Mouse (Mus musculus) heart, embryonic 12.5 days (tissue): ENCODE results near the gene Zfp61. TPM values are rescaled to one million over a fixed set of nuclear protein-coding genes. Genes with fewer than 3 reads are reported as not detected.
"Not testable (repeated sequence)": the region's sequence is repeated elsewhere in the genome, so short reads cannot be mapped to it uniquely, and the experiment has no call there.

Experiments used
- ATAC-seq: fragments of 200-750 bp; cut with Nextera tagmentation; 2 replicates; pipeline ENCODE4 v1.8.0; 2017; ENCODE audit warnings: moderate TSS enrichment, moderate library complexity; ENCODE audit not compliant: insufficient number of reproducible peaks, low FRiP score
- H3K27ac ChIP-seq: fragments of 300-500 bp; sonication (generic); 2 replicates; pipeline ENCODE4 v1.5.1; 2016; ENCODE audit warnings: mild to moderate bottlenecking, moderate library complexity; ENCODE audit not compliant: poor library complexity, severe bottlenecking
- H3K27me3 ChIP-seq: fragments of 300-500 bp; sonication (generic); replicated peaks from 2 replicates; pipeline ENCODE4 v1.6.1; 2016; ENCODE audit warnings: mild to moderate bottlenecking, moderate library complexity
- H3K36me3 ChIP-seq: fragments of 300-500 bp; sonication (generic); 2 replicates; pipeline ENCODE4 v1.6.1; 2016; ENCODE audit warnings: mild to moderate bottlenecking, moderate library complexity
- H3K4me1 ChIP-seq: fragments of 300-500 bp; sonication (generic); replicated peaks from 2 replicates; pipeline ENCODE4 v1.6.1; 2016; ENCODE audit warnings: mild to moderate bottlenecking
- H3K4me2 ChIP-seq: fragments of 300-500 bp; sonication (generic); 2 replicates; pipeline ENCODE4 v1.6.1; 2016; ENCODE audit warnings: mild to moderate bottlenecking, moderate library complexity
- H3K4me3 ChIP-seq: fragments of 300-500 bp; sonication (generic); 2 replicates; pipeline ENCODE4 v1.5.1; 2016; ENCODE audit warnings: mild to moderate bottlenecking
- H3K9ac ChIP-seq: fragments of 300-500 bp; sonication (generic); 2 replicates; pipeline ENCODE4 v1.6.1; 2016; ENCODE audit warnings: mild to moderate bottlenecking, moderate library complexity
- H3K9me3 ChIP-seq: fragments of 300-500 bp; sonication (generic); replicated peaks from 2 replicates; pipeline ENCODE4 v1.6.1; 2016; ENCODE audit warnings: mild to moderate bottlenecking, moderate library complexity
- WGBS: fragments of 180-500 bp; shearing (Covaris S2); methylation state at CpG from one replicate; pipeline ENCODE4 v1.1.7; 2016; 5-methylcytosine and 5-hydroxymethylcytosine counted together
- polyA plus RNA-seq: library from polyadenylated mRNA; unstranded; fragments of >200 nt; fragmentation: Nextera tagmentation; extraction: Ambion mirVana; gene quantifications from 2 replicates; pipeline ENCODE4 v1.2.1, GENCODE M21; 2016

Zfp61 gene
- polyA plus RNA-seq, 1 experiment from 2014 or later: 17.0 TPM

DNA sequence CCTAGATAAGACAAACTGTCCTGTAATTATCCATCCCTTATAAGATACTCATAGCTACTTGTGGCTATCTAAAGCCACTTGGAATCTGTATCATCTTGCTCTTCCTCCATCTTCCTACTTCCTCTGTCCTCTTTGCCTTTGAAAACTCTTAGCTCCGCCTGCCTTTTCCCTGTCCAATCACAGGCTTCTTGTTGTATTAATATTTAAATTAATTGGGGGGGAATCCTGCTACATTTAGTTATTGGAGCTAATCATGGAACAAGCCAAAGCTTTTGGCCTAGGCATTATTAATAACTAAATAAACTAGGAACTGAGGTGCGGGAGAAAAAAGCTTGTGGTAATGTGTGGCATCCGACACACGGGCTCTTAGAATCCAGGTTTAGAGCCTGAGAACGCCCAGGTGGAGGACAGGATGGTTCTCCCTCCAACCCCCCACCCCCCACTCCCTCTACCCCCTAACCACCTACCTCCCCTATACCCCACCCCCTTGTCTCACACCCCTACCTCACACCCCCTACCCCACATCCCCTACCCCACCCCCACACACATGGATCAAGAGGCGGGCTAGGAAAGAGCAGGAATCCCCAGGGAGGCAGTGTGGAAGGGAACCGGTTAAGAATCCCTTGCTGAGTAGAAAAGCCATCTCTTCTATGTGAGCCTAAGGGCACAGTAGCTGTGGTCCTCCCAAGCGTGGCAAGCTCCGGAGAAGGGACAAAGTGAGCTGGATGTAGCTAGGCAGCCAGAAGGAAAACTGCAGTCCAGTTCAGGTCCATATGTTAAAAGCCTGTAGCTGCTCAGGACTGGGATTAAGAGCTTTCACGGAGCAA, 20.8 kb downstream of the Zfp61 start:
- no peak overlapping the region for H3K4me2 ChIP-seq
- H3K27ac ChIP-seq: no peak overlapping the region
- no peak for ATAC-seq
- no peak overlapping the region for H3K4me3 ChIP-seq
- H3K36me3 ChIP-seq: peaks cover 13% of the 10 kb centered on the region
- H3K9ac ChIP-seq: no peak overlapping the region
- H3K4me1 ChIP-seq: no peaks in the 10 kb centered on the region
- H3K27me3 ChIP-seq: no peaks in the 10 kb centered on the region; the same call in 1 of the 2 replicates
- peaks cover 4% of the 10 kb centered on the region for H3K9me3 ChIP-seq
- 46% methylated on average over 10 of the region's 10 CpGs for WGBS

DNA sequence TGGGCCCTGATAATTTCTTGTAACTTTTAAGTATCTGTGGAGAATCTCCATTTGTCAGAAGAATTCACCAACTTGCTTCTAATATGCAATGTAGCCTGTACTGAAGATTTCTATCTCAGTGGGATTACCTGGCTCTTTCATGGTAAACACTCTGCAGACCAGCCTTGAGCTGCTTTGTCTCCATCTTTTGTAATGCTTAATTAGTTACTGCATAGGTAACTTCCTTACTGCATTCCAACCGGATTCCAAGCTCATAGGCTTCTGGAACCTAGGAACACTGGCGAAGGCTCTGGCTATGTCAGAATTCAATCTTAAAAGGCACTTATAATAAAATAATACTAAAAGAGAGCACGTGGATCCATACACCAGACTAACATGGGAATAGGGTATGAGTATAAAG, 22.3 kb downstream of the Zfp61 start:
- H3K4me3 ChIP-seq, H3K4me1 ChIP-seq, H3K9ac ChIP-seq, ATAC-seq, H3K4me2 ChIP-seq, H3K27ac ChIP-seq, H3K27me3 ChIP-seq: not testable (repeated sequence)
- peaks cover 28% of the 10 kb centered on the region for H3K36me3 ChIP-seq
- 82% methylated on average over 3 of the region's 3 CpGs for WGBS
- H3K9me3 ChIP-seq: peaks cover 11% of the 10 kb centered on the region; the same call in 1 of the 2 replicates

DNA sequence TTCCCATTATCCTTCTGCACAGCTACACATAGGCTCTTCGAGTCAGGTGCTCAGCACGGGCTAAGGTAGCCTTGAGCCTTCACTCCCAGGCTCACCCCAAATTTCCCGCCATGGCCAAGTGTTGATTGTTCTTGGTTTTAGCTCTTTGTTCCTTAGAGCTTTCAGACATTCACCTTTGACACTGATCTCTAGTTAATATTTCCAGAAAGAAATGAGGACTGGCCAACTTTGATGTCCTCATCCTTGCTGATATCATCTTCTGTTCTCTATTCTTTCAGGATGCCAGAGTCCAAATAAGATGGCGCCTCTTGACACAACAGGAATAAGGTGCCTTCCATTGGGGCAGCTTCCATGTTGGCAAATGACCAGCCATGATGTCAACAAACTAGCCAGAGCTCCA, 26.6 kb downstream of the Zfp61 start:
- H3K4me1 ChIP-seq: peaks cover 4% of the 10 kb centered on the region; the same call in 1 of the 2 replicates
- H3K4me2 ChIP-seq: no peak overlapping the region
- no peak for ATAC-seq
- peaks cover 33% of the 10 kb centered on the region for H3K36me3 ChIP-seq
- H3K27ac ChIP-seq: no peak overlapping the region
- H3K9ac ChIP-seq: no peak overlapping the region
- peaks cover 7% of the 10 kb centered on the region; the same call in 1 of the 2 replicates for H3K9me3 ChIP-seq
- 86% methylated on average over 4 of the region's 4 CpGs for WGBS
- H3K4me3 ChIP-seq: no peak overlapping the region
- no peaks in the 10 kb centered on the region for H3K27me3 ChIP-seq

DNA sequence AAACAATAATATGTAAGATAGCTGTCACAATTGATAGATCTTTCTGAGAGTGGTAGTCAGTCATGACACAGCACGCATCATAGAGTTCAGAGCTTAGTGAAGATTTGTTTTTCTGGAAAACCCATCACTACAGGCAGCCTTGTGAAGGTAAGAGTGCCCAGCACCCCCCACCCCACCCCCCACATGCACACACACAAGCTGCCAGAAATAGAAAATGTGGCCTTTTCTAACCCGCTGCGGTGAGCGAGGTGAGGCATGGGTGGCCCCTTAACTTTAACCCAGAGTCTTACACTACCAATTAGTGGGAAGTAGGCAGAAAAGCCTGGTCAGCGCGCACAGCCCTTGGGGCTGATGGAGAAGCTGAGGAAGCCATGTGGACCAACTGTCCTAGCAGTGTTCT, 29.8 kb downstream of the Zfp61 start:
- H3K4me3 ChIP-seq: no peak overlapping the region
- no peak for ATAC-seq
- H3K4me2 ChIP-seq: no peak overlapping the region
- peaks cover 4% of the 10 kb centered on the region; the same call in 1 of the 2 replicates for H3K4me1 ChIP-seq
- H3K27ac ChIP-seq: no peak overlapping the region
- 0 out of 2 replicates have a peak, but pooled peaks cover 7% of the 10 kb centered on the region for H3K9me3 ChIP-seq
- H3K9ac ChIP-seq: no peak overlapping the region
- H3K27me3 ChIP-seq: no peaks in the 10 kb centered on the region
- 95% methylated on average over 6 of the region's 6 CpGs for WGBS
- H3K36me3 ChIP-seq: peaks cover 29% of the 10 kb centered on the region

DNA sequence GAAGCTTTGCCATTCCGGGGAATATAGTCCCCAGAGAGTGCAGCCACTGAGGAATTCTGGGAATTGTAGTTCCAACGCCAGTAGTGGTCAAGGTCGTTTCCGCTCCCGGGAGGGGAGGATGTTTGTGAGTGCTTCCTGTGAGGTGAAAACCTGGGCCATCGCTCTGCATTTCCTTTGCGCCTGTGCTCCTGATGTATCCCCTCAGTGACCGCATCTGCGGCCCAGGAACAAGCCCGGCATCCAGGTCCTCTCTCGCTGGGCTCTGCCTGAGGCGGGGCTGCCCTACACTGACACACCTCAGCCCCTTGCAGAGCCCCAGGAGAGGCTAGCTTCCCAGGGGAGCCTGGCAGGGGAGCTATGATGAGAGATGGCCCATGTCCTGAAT, 30.8 kb downstream of the Zfp61 start, which contains the start of gene Zfp93:
Zfp93 (plus strand) TSS at position 133 of the 385 bp plus-strand sequence.
- peaks cover 4% of the 10 kb centered on the region; the same call in 1 of the 2 replicates for H3K4me1 ChIP-seq
- 0 out of 2 replicates have a peak, but pooled peaks cover 7% of the 10 kb centered on the region for H3K9me3 ChIP-seq
- ATAC-seq: peak; percentile 91
- WGBS: 0% methylated on average over 12 of the region's 12 CpGs
- peak within 1 kb of the TSS; percentile 76 for H3K27ac ChIP-seq
- peaks cover 20% of the 10 kb centered on the region for H3K36me3 ChIP-seq
- peak within 1 kb of the TSS; percentile 80 for H3K4me3 ChIP-seq
- no peaks in the 10 kb centered on the region for H3K27me3 ChIP-seq
- peak within 1 kb of the TSS; percentile 90 for H3K4me2 ChIP-seq
- H3K9ac ChIP-seq: peak within 1 kb of the TSS; percentile 88

DNA sequence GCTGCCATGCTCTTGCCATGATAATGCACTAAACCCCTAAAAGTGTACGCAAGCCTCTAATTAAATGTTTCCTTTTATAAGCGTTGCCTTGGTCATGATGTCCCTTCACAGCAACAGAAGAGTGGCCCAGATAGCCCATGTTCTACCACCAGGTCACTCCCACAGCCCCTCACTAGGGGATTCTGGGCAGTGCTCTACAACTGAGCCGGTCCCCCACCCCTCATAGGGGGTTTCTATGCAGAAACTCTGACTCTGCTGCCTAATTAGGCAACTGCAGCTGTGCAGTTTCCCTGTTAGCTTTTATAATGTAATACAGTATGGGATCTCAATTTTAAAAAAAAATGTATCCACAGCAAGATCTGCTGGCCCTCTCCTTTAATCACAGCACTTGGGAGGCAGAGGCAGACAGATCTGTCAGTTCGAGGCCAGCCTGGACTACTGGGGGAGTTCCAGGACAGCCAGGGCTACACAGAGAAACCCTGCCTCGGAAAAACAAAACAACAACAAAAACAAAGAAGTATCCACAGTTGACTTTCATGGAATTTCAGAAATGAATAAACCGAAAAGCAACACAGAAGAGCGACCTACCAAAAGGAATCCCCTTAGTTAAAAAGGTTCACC, 31.3 kb downstream of the Zfp61 start:
- Histone ChIP-seq H3K4me1 (peaks cover 4% of the 10 kb centered on the region; the same call in 1 of the 2 replicates), H3K9ac (peak overlapping the region; percentile 88; the same call in 1 of the 2 replicates), H3K4me3 (peak overlapping the region; percentile 80), H3K9me3 (0 out of 2 replicates have a peak, but pooled peaks cover 2% of the 10 kb centered on the region), H3K27me3 (no peaks in the 10 kb centered on the region), H3K36me3 (peaks cover 15% of the 10 kb centered on the region), H3K27ac (no peak overlapping the region), H3K4me2 (peak overlapping the region; percentile 90)
- WGBS: 36% methylated on average over 7 of the region's 7 CpGs
- 0 out of 2 replicates have a peak, but pooled peaks have one; percentile 5 for ATAC-seq

DNA sequence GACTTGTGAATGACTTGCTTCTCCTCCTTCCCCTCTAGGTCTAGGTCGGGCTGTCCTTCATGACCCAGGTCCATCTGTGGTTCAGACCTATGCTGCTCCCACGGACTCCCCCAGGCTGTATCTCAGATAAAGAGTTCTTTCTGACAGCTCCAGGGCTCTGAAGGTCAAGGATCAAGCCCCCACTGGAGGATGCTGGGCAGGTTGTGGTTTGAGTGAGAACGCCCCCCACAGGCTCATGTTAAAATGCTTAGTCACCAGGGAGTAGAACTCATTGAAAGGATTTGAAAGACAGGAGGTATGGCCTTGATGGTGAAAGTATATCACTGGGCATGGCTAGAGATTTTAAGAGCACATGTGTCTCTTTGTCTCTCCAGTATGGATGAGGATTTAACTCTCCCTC, 31.8 kb downstream of the Zfp61 start:
- Histone ChIP-seq H3K4me2 (peak overlapping the region; percentile 90; the same call in 1 of the 2 replicates), H3K27me3 (no peaks in the 10 kb centered on the region), H3K4me1 (peaks cover 4% of the 10 kb centered on the region; the same call in 1 of the 2 replicates), H3K27ac (no peak overlapping the region), H3K36me3 (peaks cover 10% of the 10 kb centered on the region), H3K9ac (no peak overlapping the region), H3K9me3 (no peaks in the 10 kb centered on the region), H3K4me3 (no peak overlapping the region)
- 64% methylated on average over 3 of the region's 3 CpGs for WGBS
- no peak for ATAC-seq

DNA sequence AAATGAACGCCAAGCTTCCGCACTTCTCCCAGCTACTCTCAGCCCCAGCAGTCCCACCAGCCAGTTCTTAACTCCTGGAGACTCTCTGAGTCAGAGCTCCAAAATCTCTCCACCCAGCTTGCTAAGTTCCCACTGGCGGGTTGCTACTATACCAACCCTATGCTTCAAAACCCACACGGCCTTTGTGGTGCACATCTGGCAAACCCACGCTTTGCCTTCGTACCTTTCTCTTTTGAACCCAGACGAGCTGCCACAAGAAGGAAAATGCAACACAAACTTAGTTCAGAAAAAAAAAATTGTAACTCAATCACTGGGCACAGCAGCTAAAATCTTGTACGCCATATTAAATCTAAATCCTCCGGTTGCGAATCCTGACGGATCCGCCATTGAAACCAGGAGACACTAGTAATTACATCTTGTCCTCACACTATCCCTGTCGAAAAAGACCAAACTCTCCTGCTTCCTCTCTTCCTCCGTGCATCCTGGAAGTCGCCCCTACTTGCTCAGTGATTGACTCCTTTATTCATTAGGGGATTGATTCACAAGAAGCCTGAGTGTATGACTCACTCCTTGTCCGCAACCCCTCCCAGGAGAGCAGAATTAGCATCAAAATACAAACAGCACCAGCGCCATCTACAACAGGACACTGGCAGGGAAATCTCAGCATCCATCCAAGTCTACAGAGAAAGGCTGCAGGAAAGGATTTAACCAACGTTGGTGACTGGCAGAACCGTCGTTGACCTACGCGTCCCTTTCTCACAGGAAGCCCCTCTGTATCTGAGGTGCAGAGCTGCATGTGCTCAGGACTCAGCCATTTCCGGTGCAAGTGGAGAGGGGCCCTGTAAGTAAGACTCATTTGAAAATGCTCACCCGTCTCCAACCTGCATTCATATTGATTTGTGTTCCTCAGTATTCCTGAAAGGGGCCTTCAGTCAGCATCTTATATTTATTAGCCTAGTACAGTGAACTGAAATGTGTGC, 32.6 kb downstream of the Zfp61 start:
- Histone ChIP-seq H3K4me1 (peaks cover 4% of the 10 kb centered on the region; the same call in 1 of the 2 replicates), H3K4me2 (no peak overlapping the region), H3K9me3 (no peaks in the 10 kb centered on the region), H3K36me3 (peaks cover 2% of the 10 kb centered on the region), H3K27ac (no peak overlapping the region), H3K27me3 (no peaks in the 10 kb centered on the region), H3K4me3 (no peak overlapping the region), H3K9ac (no peak overlapping the region)
- 68% methylated on average over 24 of the region's 24 CpGs for WGBS
- ATAC-seq: no peak

DNA sequence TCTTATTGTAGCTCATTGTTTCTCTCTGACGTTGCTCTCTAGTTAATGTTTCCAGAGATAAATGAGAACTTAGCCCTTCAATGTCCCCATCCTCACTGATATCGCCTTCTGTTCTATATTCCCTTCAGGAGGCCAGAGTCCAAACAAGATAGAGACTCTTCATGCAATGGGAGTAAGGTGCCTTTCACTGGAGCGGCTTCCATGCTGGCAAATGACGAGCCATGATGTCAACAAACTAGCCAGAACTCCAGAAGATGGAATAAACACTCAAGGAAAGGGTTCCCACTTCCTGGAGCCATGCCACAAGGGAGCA, 41.1 kb downstream of the Zfp61 start:
- Histone ChIP-seq H3K4me2 (no peak overlapping the region), H3K27me3 (no peaks in the 10 kb centered on the region), H3K36me3 (peaks cover 28% of the 10 kb centered on the region), H3K27ac (no peak overlapping the region), H3K9me3 (no peaks in the 10 kb centered on the region), H3K9ac (no peak overlapping the region), H3K4me3 (no peak overlapping the region), H3K4me1 (peaks cover 5% of the 10 kb centered on the region)
- WGBS: 79% methylated on average over 4 of the region's 4 CpGs
- ATAC-seq: no peak

DNA sequence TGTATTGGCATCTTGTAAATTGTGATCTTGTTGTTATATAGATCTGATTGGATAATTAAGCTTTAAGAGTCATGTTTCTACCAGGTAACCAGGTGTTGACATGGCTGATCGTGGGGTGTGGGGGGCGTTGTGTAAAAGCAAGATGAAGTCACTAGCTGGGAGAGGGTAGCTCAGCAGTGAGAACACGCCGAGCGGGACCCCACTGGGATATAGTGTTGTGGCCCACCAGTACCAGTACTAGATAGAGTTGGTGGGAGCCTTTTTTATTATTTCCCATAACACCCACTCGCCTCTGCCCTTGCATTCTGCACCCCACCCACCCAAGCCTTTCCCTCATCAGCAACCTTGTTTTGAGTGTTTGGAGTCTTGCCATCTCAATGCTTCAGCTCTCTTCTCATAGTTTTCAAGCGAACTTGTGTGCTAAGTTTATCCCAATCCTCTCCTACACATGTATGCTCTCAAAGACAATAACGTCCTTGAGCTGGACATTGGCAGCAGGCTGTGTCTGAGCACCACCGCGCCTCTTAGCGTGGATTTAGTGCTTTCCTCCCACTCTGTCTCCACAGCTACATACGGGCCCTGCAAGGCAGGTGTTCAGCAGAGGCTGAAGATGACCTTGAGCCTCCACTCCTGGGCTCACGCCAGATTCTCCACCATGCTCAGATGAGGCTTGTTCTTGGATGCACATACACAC, 41.6 kb downstream of the Zfp61 start:
- no peaks in the 10 kb centered on the region for H3K9me3 ChIP-seq
- ATAC-seq: no peak
- peaks cover 7% of the 10 kb centered on the region for H3K4me1 ChIP-seq
- H3K36me3 ChIP-seq: peaks cover 28% of the 10 kb centered on the region
- H3K4me2 ChIP-seq: no peak overlapping the region
- H3K27ac ChIP-seq: no peak overlapping the region
- no peaks in the 10 kb centered on the region for H3K27me3 ChIP-seq
- no peak overlapping the region for H3K9ac ChIP-seq
- H3K4me3 ChIP-seq: no peak overlapping the region
- WGBS: 82% methylated on average over 13 of the region's 13 CpGs
